Mouse (Mus musculus) hindbrain, embryonic 10.5 days (tissue): Measurements from ENCODE around the gene Mpp5. TPM values are rescaled to one million over a fixed set of nuclear protein-coding genes. Genes with fewer than 3 reads are reported as not detected.
A peak's percentile ranks its signal among the peaks of the same experiment; 100 is the strongest.

Source experiments
- DNase-seq: peaks from one replicate; pipeline ENCODE4 v3.0.0-alpha.2; 2017; ENCODE audit warnings: low spot score
- H3K27ac ChIP-seq: fragments of 300-500 bp; sonication (generic); 2 replicates; pipeline ENCODE4 v1.5.1; 2016; ENCODE audit warnings: mild to moderate bottlenecking, moderate library complexity
- H3K27me3 ChIP-seq: fragments of 300-500 bp; sonication (generic); 2 replicates; pipeline ENCODE4 v1.6.1; 2016; ENCODE audit warnings: mild to moderate bottlenecking; ENCODE audit not compliant: poor library complexity, insufficient read depth, severe bottlenecking
- H3K36me3 ChIP-seq: fragments of 300-500 bp; sonication (generic); 2 replicates; pipeline ENCODE4 v1.6.1; 2016; ENCODE audit warnings: mild to moderate bottlenecking, moderate library complexity
- H3K4me1 ChIP-seq: fragments of 300-500 bp; sonication (generic); replicated peaks from 2 replicates; pipeline ENCODE4 v1.6.1; 2016; ENCODE audit warnings: mild to moderate bottlenecking
- H3K4me3 ChIP-seq: fragments of 300-500 bp; sonication (generic); 2 replicates; pipeline ENCODE4 v1.5.1; 2016; ENCODE audit warnings: mild to moderate bottlenecking, moderate library complexity
- H3K9me3 ChIP-seq: fragments of 300-500 bp; sonication (generic); 2 replicates; pipeline ENCODE4 v1.6.1; 2016; ENCODE audit warnings: mild to moderate bottlenecking, moderate library complexity
- WGBS: fragments of 180-500 bp; shearing (Covaris S2); methylation state at CpG from one replicate; pipeline ENCODE4 v1.1.7; 2016; 5-methylcytosine and 5-hydroxymethylcytosine counted together
- polyA plus RNA-seq: library from polyadenylated mRNA; unstranded; fragments of >200 nt; fragmentation: Nextera tagmentation; extraction: Ambion mirVana; gene quantifications from 2 replicates; pipeline ENCODE4 v1.2.1, GENCODE M21; 2016

Gene Mpp5
- polyA plus RNA-seq, 1 experiment from 2014 or later = 15.4 TPM

DNA sequence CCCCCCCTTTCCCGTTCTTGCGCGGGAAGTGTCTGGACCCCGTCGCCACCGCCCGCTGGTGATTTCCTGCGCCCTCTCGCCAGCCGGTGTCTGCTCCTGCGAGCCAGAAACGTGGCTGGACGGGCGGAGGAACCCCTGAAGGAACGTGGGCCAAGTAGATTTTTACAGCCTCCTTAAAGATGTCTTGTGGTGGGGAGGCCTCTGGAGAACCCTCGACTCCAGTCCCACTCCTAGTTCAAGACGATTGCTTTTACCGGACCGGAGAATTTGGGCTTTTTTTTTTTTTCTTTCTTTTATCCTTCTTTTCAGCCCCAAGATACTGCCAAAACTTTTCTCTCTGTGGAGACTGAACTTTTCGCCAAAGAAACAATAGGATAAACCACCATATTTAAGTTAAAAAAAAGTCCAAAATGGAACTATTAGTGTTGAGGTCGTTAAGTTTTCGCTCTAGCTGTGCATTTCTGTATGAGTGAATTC, 113.6 kb downstream of the Mpp5 start:
- Histone ChIP-seq H3K36me3 (peaks cover 26% of the 10 kb centered on the region), H3K4me1 (peaks cover 30% of the 10 kb centered on the region), H3K27me3 (no peaks in the 10 kb centered on the region), H3K4me3 (peak overlapping the region; percentile 86), H3K27ac (peak overlapping the region; percentile 94), H3K9me3 (no peaks in the 10 kb centered on the region)
- no peak for DNase-seq
- WGBS = under 1% methylated on average over 22 of the region's 22 CpGs

DNA sequence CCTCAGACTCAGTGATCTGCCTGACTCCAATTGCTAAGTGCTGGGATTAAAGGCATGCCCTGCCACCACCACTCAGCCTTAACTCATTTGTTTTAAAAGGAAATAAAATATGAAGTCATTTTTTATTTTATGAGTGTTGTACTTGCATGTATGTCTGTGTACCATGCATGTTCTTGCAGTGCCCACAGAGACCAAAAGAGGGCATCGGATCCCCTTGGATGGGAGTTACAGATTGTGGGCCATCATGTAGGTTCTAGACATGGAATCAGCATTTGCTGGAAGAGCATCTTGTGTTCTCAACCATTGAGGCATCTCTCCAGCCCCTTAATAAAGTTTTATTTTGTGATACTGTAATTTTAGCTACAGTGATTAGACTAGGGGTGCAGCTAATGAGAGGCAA, 116.7 kb downstream of the Mpp5 start:
- no peak for DNase-seq
- peaks cover 18% of the 10 kb centered on the region for H3K4me1 ChIP-seq
- H3K27me3 ChIP-seq = no peaks in the 10 kb centered on the region
- H3K27ac ChIP-seq = no peak overlapping the region
- peaks cover 57% of the 10 kb centered on the region for H3K36me3 ChIP-seq
- 89% methylated on average over 1 of the region's 1 CpGs for WGBS
- H3K9me3 ChIP-seq = no peaks in the 10 kb centered on the region
- no peak overlapping the region for H3K4me3 ChIP-seq

DNA sequence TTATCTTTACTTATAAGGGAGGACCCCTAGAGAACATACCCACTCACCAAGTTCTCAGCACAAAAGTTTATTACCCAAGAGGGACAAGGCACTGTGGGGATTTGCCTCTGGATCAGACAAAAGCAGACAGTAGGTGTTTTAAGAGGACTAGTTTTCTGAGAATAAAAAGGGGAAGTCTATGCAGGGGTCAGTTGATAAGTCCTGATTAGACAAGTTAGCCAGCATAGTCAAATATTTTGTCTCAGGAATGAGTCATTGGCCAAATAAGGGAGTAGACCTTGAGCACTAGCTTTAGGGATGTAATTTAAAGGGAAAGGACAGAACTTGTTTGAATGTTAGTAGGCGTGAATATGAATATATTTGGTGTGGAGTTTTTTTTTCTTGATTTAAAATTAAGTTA, 119.4 kb downstream of the Mpp5 start:
- H3K36me3 ChIP-seq = peaks cover 83% of the 10 kb centered on the region
- H3K4me3 ChIP-seq = no peak overlapping the region
- H3K9me3 ChIP-seq = no peaks in the 10 kb centered on the region
- H3K27me3 ChIP-seq = no peaks in the 10 kb centered on the region
- no peak for DNase-seq
- no peak overlapping the region for H3K27ac ChIP-seq
- WGBS = 93% methylated on average over 1 of the region's 1 CpGs
- H3K4me1 ChIP-seq = peaks cover 9% of the 10 kb centered on the region

DNA sequence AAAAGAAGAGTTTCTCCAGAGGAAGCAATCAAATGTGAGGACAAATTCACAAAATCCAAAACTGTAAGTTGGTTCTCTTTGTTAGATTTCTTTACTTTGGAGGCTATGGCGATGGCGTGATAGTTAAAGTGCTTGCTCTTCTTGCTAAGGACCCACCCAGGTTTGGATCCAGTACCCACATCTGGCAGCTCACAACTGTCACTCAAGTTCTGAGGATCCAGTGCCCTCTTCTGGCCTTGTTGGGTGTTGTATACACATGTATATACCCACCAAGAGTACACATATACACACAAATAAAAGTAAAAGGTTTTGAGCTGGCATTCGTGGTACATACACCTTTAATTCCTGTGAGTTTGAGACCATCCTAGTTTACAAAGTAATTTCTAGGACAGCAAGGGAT, 125.9 kb downstream of the Mpp5 start:
- H3K27ac ChIP-seq = no peak overlapping the region
- WGBS = 97% methylated on average over 3 of the region's 3 CpGs
- H3K9me3 ChIP-seq = no peaks in the 10 kb centered on the region
- peaks cover 99% of the 10 kb centered on the region for H3K36me3 ChIP-seq
- H3K4me1 ChIP-seq = no peaks in the 10 kb centered on the region
- no peak for DNase-seq
- no peaks in the 10 kb centered on the region for H3K27me3 ChIP-seq
- no peak overlapping the region for H3K4me3 ChIP-seq

DNA sequence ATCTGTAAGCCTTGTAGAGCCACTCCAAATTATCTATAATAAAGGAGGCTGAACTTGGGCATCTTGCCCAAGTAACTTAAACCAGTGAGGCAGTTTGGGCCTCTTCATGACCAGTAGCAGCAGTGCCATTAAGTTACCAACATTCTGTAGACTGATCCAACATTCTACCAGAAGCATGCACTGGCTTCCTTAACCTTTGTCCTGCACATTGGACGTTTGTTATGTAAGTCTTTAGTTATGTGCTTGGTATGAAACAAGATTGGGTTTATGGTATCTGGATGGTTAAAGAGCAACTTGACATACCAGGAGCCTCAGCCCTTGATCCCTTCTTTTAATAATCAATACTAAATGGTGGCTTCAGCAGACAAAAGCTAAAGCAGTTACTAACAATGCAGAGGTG, 141.4 kb downstream of the Mpp5 start:
- H3K27ac ChIP-seq = no peak overlapping the region
- H3K36me3 ChIP-seq = peaks cover 37% of the 10 kb centered on the region
- no peak for DNase-seq
- H3K9me3 ChIP-seq = peaks cover 5% of the 10 kb centered on the region; the same call in 1 of the 2 replicates
- WGBS = 76% methylated on average over 1 of the region's 1 CpGs
- H3K4me1 ChIP-seq = no peaks in the 10 kb centered on the region
- H3K4me3 ChIP-seq = no peak overlapping the region
- H3K27me3 ChIP-seq = no peaks in the 10 kb centered on the region

Other genes with a start within 250 kb of the Mpp5 start
- 0.41 TPM in 1 of 2 replicates, not detected in the other for gene Fam71d, start 57.4 kb upstream of the Mpp5 start, polyA plus RNA-seq
- 71.2 and 82.0 TPM in 2 replicates for gene Atp6v1d, start 112.7 kb downstream of the Mpp5 start, polyA plus RNA-seq
- gene Eif2s1, start 112.9 kb downstream of the Mpp5 start, polyA plus RNA-seq = 217 and 297 TPM in 2 replicates
- gene Plek2, start 158.1 kb downstream of the Mpp5 start, polyA plus RNA-seq = 1.9 and 2.6 TPM in 2 replicates